Mouse (Mus musculus) kidney, embryonic 16.5 days (tissue): ENCODE data around the gene Deaf1. TPM values are rescaled to one million over a fixed set of nuclear protein-coding genes. Genes with fewer than 3 reads are reported as not detected.

Source experiments
- polyA plus RNA-seq: library from polyadenylated mRNA; unstranded; fragments of >200 nt; fragmentation: Nextera tagmentation; extraction: Ambion mirVana; gene quantifications from 2 replicates; pipeline ENCODE4 v1.2.1, GENCODE M21; 2015

Deaf1 gene
- polyA plus RNA-seq, 1 experiment from 2014 or later, result 77.4 TPM

Other genes with a start within 250 kb of the Deaf1 start
- gene Pkp3, start 249.5 kb downstream of the Deaf1 start, polyA plus RNA-seq, result 9.2 and 10.5 TPM in 2 replicates
- 37.7 and 45.2 TPM in 2 replicates for gene Sigirr, start 227.1 kb downstream of the Deaf1 start, polyA plus RNA-seq
- gene Ano9, start 209.9 kb downstream of the Deaf1 start, polyA plus RNA-seq, result 8.0 and 8.6 TPM in 2 replicates
- gene Ptdss2, start 205.3 kb downstream of the Deaf1 start, polyA plus RNA-seq, result 85.5 and 86.7 TPM in 2 replicates
- 141 and 155 TPM in 2 replicates for gene Rnh1, start 154.8 kb downstream of the Deaf1 start, polyA plus RNA-seq
- gene Hras, start 133.7 kb downstream of the Deaf1 start, polyA plus RNA-seq, result 40.3 and 78.3 TPM in 2 replicates
- gene Lrrc56, start 133.5 kb downstream of the Deaf1 start, polyA plus RNA-seq, result 13.5 and 15.1 TPM in 2 replicates
- 3.9 and 4.4 TPM in 2 replicates for gene Lmntd2, start 113.6 kb downstream of the Deaf1 start, polyA plus RNA-seq
- 76.3 and 78.3 TPM in 2 replicates for gene Rassf7, start 111.8 kb downstream of the Deaf1 start, polyA plus RNA-seq
- 81.2 and 93.0 TPM in 2 replicates for gene Phrf1, start 98.9 kb downstream of the Deaf1 start, polyA plus RNA-seq
- 3.2 and 6.0 TPM in 2 replicates for gene Irf7, start 61.2 kb downstream of the Deaf1 start, polyA plus RNA-seq
- 15.4 and 16.3 TPM in 2 replicates for gene Cdhr5, start 50.9 kb downstream of the Deaf1 start, polyA plus RNA-seq
- 45.2 and 47.1 TPM in 2 replicates for gene Sct, start 48.6 kb downstream of the Deaf1 start, polyA plus RNA-seq
- 1.3 and 1.5 TPM in 2 replicates for gene Drd4, start 35.7 kb downstream of the Deaf1 start, polyA plus RNA-seq
- 49.3 and 59.8 TPM in 2 replicates for gene Tmem80, start within 50 bp of the Deaf1 start, polyA plus RNA-seq
- 59.4 and 62.9 TPM in 2 replicates for gene Eps8l2, start 11.2 kb upstream of the Deaf1 start, polyA plus RNA-seq
- gene Taldo1, start 64.5 kb upstream of the Deaf1 start, polyA plus RNA-seq, result 371 and 374 TPM in 2 replicates
- 63.7 and 65.3 TPM in 2 replicates for gene Gatd1, start 86.4 kb upstream of the Deaf1 start, polyA plus RNA-seq
- gene Cend1, start 101.8 kb upstream of the Deaf1 start, polyA plus RNA-seq, result 3.0 TPM in 2 replicates
- gene Slc25a22, start 110.2 kb upstream of the Deaf1 start, polyA plus RNA-seq, result 33.2 and 39.9 TPM in 2 replicates
- gene Pidd1, start 116.3 kb upstream of the Deaf1 start, polyA plus RNA-seq, result 11.4 and 12.6 TPM in 2 replicates
- 1,055 and 1,146 TPM in 2 replicates for gene Rplp2, start 119.7 kb upstream of the Deaf1 start, polyA plus RNA-seq
- gene Pnpla2, start 127.5 kb upstream of the Deaf1 start, polyA plus RNA-seq, result 47.0 and 51.5 TPM in 2 replicates
- 23.7 and 24.1 TPM in 2 replicates for gene Cracr2b, start 133.4 kb upstream of the Deaf1 start, polyA plus RNA-seq
- 48.4 and 54.3 TPM in 2 replicates for gene Cd151, start 139.7 kb upstream of the Deaf1 start, polyA plus RNA-seq
- 68.8 and 73.2 TPM in 2 replicates for gene Polr2l, start 147.4 kb upstream of the Deaf1 start, polyA plus RNA-seq
- 105 and 110 TPM in 2 replicates for gene Tspan4, start 147.6 kb upstream of the Deaf1 start, polyA plus RNA-seq
- gene Chid1, start 212.2 kb upstream of the Deaf1 start, polyA plus RNA-seq, result 47.7 and 50.5 TPM in 2 replicates
- 99.4 and 100 TPM in 2 replicates for gene Ap2a2, start 234.5 kb upstream of the Deaf1 start, polyA plus RNA-seq